Mouse (Mus musculus) c-Kit-negative CD71-positive TER-119-positive erythroid progenitor cells, embryonic 14.5 days (primary cell): ENCODE data around the gene Gm3542.
"Not testable (repeated sequence)": the region's sequence is repeated elsewhere in the genome, so short reads cannot be mapped to it uniquely, and the experiment has no call there.

Source experiments
- DNase-seq: peaks from one replicate; pipeline ENCODE4 v3.0.0-alpha.2; 2013; ENCODE audit warnings: low read depth, low spot score

Gm3542 gene

DNA sequence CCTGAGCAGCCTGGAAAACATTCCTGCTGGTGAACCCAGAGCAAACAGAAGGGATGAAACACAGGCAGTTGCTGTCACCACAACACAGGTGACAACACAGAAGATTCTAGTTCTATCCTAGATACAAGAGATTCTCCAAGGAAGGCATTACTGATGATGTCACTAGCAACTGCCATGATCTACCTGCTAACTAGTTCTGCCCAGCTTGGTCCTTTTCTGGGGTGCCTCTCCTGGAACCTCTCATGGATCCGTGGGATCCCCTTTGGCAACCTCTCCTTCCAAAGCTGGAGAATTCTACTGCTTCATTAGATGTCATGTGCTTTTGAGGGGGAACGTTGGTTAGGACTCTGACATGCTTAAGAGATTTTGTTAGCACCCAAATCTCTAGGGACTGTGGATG lies at the start of gene Gm3542:
Gene Gm3542 (minus strand): TSS at position 101 of the 400 bp plus-strand sequence.
- not testable (repeated sequence) for DNase-seq
